Mouse (Mus musculus): ENCODE results near the gene Galnt2.

DNA sequence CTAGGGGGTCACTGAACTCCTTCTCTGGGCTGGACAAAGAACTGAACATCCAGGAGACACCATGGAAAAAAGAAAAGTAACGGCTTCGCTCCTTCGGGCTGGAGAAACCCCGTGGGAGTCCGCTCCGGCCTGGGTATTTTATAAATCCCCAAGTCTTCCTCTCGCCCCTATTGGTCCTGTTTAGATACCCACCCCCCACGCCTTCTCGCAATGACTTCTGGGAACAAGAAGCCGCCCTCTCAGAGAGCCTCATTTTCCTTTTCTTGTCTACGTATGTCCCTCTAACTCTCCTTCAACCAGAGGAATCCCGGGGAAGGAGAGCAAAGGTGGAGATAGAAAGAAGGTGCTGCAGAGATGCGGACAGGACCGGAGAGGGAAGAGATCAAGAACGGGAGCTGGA lies 132.1 kb downstream of the Galnt2 start:
- TF ChIP-seq POLR2A (IDR thresholded peaks at IDR 0.05; ENCODE audit: insufficient read length, low read depth) (no peak), E2F4 (IDR thresholded peaks at IDR 0.05; ENCODE audit: insufficient read depth) (no peak), TCF12 (IDR thresholded peaks at IDR 0.05; ENCODE audit: insufficient read depth, poor library complexity, severe bottlenecking) (no peak), POLR2AphosphoS2 (IDR thresholded peaks at IDR 0.05; ENCODE audit: insufficient read length, low read depth) (no peak), MAX (IDR thresholded peaks at IDR 0.05; ENCODE audit: low read depth) (no peak), MYOD1 (IDR thresholded peaks at IDR 0.05; ENCODE audit: control insufficient read depth in 1 of 3, insufficient read length in 2 of 3, low read depth in 2 of 3) (no peak), REST (IDR thresholded peaks at IDR 0.05; ENCODE audit: insufficient read depth, insufficient read length) (no peak), TCF3 (IDR thresholded peaks at IDR 0.05; ENCODE audit: insufficient read length, low read depth) (no peak), MYOG (IDR thresholded peaks at IDR 0.05; ENCODE audit: control insufficient read depth in 1 of 3, insufficient read depth in 1 of 3, insufficient read length in 2 of 3, low read depth in 2 of 3) (no peak)

All from myocyte (in vitro differentiated cells).